Mouse (Mus musculus) lung, embryonic 15.5 days (tissue): ENCODE measurements at regions not wholly inside any gene's neighbourhood (a gene's known extent, or its start where the extent isn't known, plus 50 kb on each side); places are given as distances from the start of the nearest gene placed in this dataset.
A peak's percentile ranks its signal among the peaks of the same experiment; 100 is the strongest.

Experiments used
- microRNA counts: library from miRNA; unstranded; fragments of <30 nt; microRNA quantifications from one replicate; lab custom pipeline; 2016
- microRNA-seq: library from miRNA; unstranded; fragments of <30 nt; microRNA quantifications from one replicate; pipeline ENCODE4, GENCODE M21; 2016

MicroRNA genes in the stretch of these regions (microRNA counts, 519-probe panel; counts per million panel counts)
- microRNA mmu-miR-29a (lab: Ali Mortazavi, UCI): 2,740 counts per million, percentile 71 among the panel's probes with 10 or more counts

Small RNA genes lying in the stretch of these regions (microRNA-seq; reads per million reads assigned to microRNA genes)
- gene Mir29a (124 reads per million, percentile 56 among the genes with 10 or more reads in this experiment), gene Mir29b-1 (1.1 reads per million)
